Mouse (Mus musculus) midbrain, embryonic 12.5 days (tissue): ENCODE data around the gene Npm3. TPM values are rescaled to one million over a fixed set of nuclear protein-coding genes. Genes with fewer than 3 reads are reported as not detected.

ENCODE experiments used
- ATAC-seq: fragments of 200-750 bp; cut with Nextera tagmentation; 2 replicates; pipeline ENCODE4 v1.8.0; 2017; ENCODE audit warnings: low read depth, moderate TSS enrichment, moderate library complexity; ENCODE audit not compliant: low FRiP score
- H3K27ac ChIP-seq: fragments of 300-500 bp; sonication (generic); replicated peaks from 2 replicates; pipeline ENCODE4 v1.5.1; 2016; ENCODE audit warnings: mild to moderate bottlenecking
- H3K27me3 ChIP-seq: fragments of 300-500 bp; sonication (generic); 2 replicates; pipeline ENCODE4 v1.6.1; 2016; ENCODE audit warnings: mild to moderate bottlenecking
- H3K36me3 ChIP-seq: fragments of 300-500 bp; sonication (generic); 2 replicates; pipeline ENCODE4 v1.6.1; 2016
- H3K4me1 ChIP-seq: fragments of 300-500 bp; sonication (generic); 2 replicates; pipeline ENCODE4 v1.6.1; 2016
- H3K4me2 ChIP-seq: fragments of 300-500 bp; sonication (generic); replicated peaks from 2 replicates; pipeline ENCODE4 v1.6.1; 2016; ENCODE audit warnings: mild to moderate bottlenecking, moderate library complexity
- H3K4me3 ChIP-seq: fragments of 300-500 bp; sonication (generic); 2 replicates; pipeline ENCODE4 v1.5.1; 2016; ENCODE audit warnings: mild to moderate bottlenecking
- H3K9ac ChIP-seq: fragments of 300-500 bp; sonication (generic); replicated peaks from 2 replicates; pipeline ENCODE4 v1.6.1; 2016; ENCODE audit warnings: mild to moderate bottlenecking, moderate library complexity
- H3K9me3 ChIP-seq: fragments of 300-500 bp; sonication (generic); 2 replicates; pipeline ENCODE4 v1.6.1; 2016; ENCODE audit warnings: mild to moderate bottlenecking
- WGBS: fragments of 180-500 bp; shearing (Covaris S2); methylation state at CpG from one replicate; pipeline ENCODE4 v1.1.7; 2016; 5-methylcytosine and 5-hydroxymethylcytosine counted together
- polyA plus RNA-seq: library from polyadenylated mRNA; unstranded; fragments of >200 nt; fragmentation: Nextera tagmentation; extraction: Ambion mirVana; gene quantifications from 2 replicates; pipeline ENCODE4 v1.2.1, GENCODE M21; 2016

Gene Npm3
- 7.7 and 8.4 TPM in 2 replicates for polyA plus RNA-seq

- Histone ChIP-seq H3K27me3 (peaks cover 40% of the 10 kb centered on the region), H3K9me3 (no peaks in the 10 kb centered on the region), H3K4me3 (peak within 1 kb of the TSS; percentile 94), H3K9ac (peak within 1 kb of the TSS; percentile 86), H3K4me2 (peak within 1 kb of the TSS; percentile 99), H3K4me1 (peaks cover 30% of the 10 kb centered on the region), H3K36me3 (peaks cover 29% of the 10 kb centered on the region), H3K27ac (no peak within 1 kb of the TSS)
- peak; percentile 80 for ATAC-seq
- under 1% methylated on average over 40 of the region's 60 CpGs for WGBS
These were observed at the start of gene Npm3 for GRCm38 (mm10) chr19:45749243-45750043. Npm3 (minus strand) TSS chr19:45749591.

DNA sequence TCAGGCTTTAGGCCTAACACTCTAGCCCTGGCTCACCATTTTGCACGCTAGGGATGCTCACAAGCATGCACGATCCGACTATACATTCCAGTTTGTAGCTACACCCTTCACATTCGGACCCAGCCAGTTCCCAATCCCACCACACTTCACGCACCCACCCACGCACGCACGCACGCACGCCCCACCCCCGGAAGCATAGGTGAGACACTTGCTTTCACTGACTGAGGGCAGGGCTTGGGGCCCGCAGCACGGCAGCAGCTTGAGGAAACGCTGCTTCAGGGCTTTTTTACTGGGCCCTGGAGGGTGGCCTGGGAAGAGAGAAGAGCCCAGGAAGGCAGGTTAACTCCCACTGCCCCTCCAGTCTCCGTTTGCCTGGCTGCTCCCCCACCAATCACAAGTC lies 47.5 kb upstream of the Npm3 start:
- H3K27ac ChIP-seq: no peak overlapping the region
- H3K4me1 ChIP-seq: peaks cover 11% of the 10 kb centered on the region
- no peaks in the 10 kb centered on the region for H3K36me3 ChIP-seq
- WGBS: 77% methylated on average over 15 of the region's 15 CpGs
- ATAC-seq: no peak
- H3K4me3 ChIP-seq: no peak overlapping the region
- no peak overlapping the region for H3K4me2 ChIP-seq
- no peaks in the 10 kb centered on the region for H3K9me3 ChIP-seq
- H3K27me3 ChIP-seq: peaks cover 6% of the 10 kb centered on the region; the same call in 1 of the 2 replicates
- H3K9ac ChIP-seq: no peak overlapping the region

- Histone ChIP-seq H3K9me3 (no peaks in the 10 kb centered on the region), H3K27me3 (peaks cover 6% of the 10 kb centered on the region; the same call in 1 of the 2 replicates), H3K4me3 (peak overlapping the region; percentile 23), H3K4me1 (peaks cover 11% of the 10 kb centered on the region), H3K36me3 (no peaks in the 10 kb centered on the region), H3K9ac (no peak overlapping the region), H3K27ac (no peak overlapping the region), H3K4me2 (peak overlapping the region; percentile 48)
- WGBS: 9% methylated on average over 15 of the region's 15 CpGs
- ATAC-seq: no peak
These were observed 46.7 kb upstream of the Npm3 start for GRCm38 (mm10) chr19:45796061-45796556.

- Histone ChIP-seq H3K9ac (no peak overlapping the region), H3K27ac (no peak overlapping the region), H3K9me3 (no peaks in the 10 kb centered on the region), H3K4me2 (peak overlapping the region; percentile 48), H3K27me3 (peaks cover 6% of the 10 kb centered on the region; the same call in 1 of the 2 replicates), H3K4me3 (no peak overlapping the region), H3K4me1 (peaks cover 11% of the 10 kb centered on the region), H3K36me3 (no peaks in the 10 kb centered on the region)
- WGBS: 31% methylated on average over 15 of the region's 15 CpGs
- no peak for ATAC-seq
These were observed 46.1 kb upstream of the Npm3 start for GRCm38 (mm10) chr19:45795406-45795944.

DNA sequence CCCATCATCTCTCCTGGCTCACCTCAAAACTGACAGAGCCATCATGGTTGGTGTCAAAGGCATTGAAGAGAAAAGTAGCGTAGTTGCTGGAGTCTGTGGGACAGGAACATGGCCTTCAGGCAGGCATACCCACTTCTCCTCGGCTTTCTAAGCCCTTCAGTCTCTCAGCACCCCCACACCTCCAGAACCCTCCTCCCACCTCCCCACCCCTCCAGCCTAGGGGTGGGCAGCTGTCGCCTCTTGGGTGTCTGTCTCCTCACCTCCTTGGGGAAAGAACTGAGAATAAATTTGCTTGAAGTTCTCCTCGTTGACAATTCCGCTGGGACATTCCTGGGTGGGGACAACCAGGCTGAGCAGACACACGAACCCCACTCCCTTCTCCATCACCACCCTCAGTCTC lies 45.3 kb upstream of the Npm3 start:
- WGBS: 84% methylated on average over 6 of the region's 6 CpGs
- no peaks in the 10 kb centered on the region for H3K36me3 ChIP-seq
- peaks cover 6% of the 10 kb centered on the region; the same call in 1 of the 2 replicates for H3K27me3 ChIP-seq
- H3K9ac ChIP-seq: no peak overlapping the region
- ATAC-seq: no peak
- no peak overlapping the region for H3K4me2 ChIP-seq
- H3K4me1 ChIP-seq: peaks cover 11% of the 10 kb centered on the region
- H3K27ac ChIP-seq: no peak overlapping the region
- no peaks in the 10 kb centered on the region for H3K9me3 ChIP-seq
- no peak overlapping the region for H3K4me3 ChIP-seq

- no peak overlapping the region for H3K27ac ChIP-seq
- peaks cover 6% of the 10 kb centered on the region; the same call in 1 of the 2 replicates for H3K27me3 ChIP-seq
- H3K4me1 ChIP-seq: peaks cover 11% of the 10 kb centered on the region
- H3K9me3 ChIP-seq: no peaks in the 10 kb centered on the region
- 88% methylated on average over 6 of the region's 6 CpGs for WGBS
- no peak overlapping the region for H3K4me2 ChIP-seq
- no peak for ATAC-seq
- no peak overlapping the region for H3K9ac ChIP-seq
- no peak overlapping the region for H3K4me3 ChIP-seq
- H3K36me3 ChIP-seq: no peaks in the 10 kb centered on the region
These were observed 43.0 kb upstream of the Npm3 start for GRCm38 (mm10) chr19:45792404-45792803.

DNA sequence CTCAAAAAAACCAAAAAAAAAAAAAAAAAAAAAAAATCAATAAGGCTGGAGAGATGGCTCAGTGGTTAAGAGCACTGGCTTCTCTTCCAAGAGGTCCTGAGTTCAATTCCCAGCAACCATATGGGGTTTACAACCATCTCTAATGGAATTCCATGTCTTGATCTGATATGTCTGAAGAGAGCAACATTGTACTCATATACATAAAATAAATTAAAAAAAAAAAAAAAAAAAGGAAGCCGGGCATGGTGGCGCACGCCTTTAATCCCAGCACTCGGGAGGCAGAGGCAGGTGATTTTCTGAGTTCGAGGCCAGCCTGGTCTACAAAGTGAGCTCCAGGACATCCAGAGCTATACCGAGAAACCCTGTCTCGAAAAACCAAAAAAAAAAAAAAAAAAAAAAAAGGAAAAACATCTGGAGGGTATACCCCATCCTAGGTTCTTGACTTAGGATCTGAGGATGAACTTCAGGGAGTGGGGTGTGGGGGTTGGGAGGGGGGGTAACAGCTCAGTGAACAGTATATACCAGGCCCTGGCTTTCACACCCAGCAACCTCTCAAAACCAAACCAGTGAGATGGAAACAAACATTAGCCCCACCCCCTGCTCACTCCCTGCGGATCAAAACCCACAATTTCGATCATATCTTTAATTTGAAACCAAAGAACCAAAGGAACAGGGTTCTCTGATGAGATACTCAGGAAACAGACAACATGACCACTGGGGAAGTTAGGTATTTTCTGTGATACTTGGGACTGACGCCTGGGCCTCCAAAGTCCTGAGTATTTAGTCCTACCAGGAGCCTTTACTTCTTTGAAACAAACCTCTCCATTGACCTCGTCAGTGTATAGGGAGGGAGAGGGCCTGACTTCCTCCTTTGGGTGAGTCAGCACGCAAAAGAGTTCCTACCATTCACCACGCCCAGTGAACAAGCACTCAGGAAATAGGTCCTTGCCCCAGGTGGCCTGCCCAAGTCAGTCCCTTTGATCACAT lies 40.8 kb upstream of the Npm3 start:
- no peak overlapping the region for H3K4me3 ChIP-seq
- no peak overlapping the region for H3K9ac ChIP-seq
- H3K9me3 ChIP-seq: no peaks in the 10 kb centered on the region
- H3K36me3 ChIP-seq: no peaks in the 10 kb centered on the region
- no peak for ATAC-seq
- WGBS: 78% methylated on average over 13 of the region's 13 CpGs
- no peak overlapping the region for H3K4me2 ChIP-seq
- peaks cover 4% of the 10 kb centered on the region; the same call in 1 of the 2 replicates for H3K4me1 ChIP-seq
- H3K27ac ChIP-seq: no peak overlapping the region
- peaks cover 6% of the 10 kb centered on the region; the same call in 1 of the 2 replicates for H3K27me3 ChIP-seq

DNA sequence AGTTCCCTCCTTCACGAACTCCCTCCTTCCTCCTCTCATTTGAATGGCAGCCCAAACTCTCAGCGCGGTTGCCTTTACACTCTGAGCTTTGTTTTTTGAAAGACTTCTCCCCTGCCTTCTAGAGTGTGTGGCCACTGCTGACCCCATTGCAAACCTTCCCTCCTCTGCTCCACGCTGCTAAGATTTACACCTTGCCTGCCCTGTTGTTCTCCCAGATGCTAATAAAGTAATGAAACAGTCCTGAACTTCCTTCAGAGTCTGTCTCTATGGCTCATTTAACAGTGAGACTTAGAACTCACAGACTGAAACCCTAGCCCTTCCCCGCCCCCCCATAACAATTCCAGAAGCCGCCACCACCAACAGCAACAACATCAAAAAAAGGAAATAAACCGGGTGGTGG lies 40.0 kb upstream of the Npm3 start:
- H3K4me1 ChIP-seq: peaks cover 4% of the 10 kb centered on the region; the same call in 1 of the 2 replicates
- no peak overlapping the region for H3K9ac ChIP-seq
- WGBS: 80% methylated on average over 7 of the region's 7 CpGs
- no peak overlapping the region for H3K4me2 ChIP-seq
- H3K27me3 ChIP-seq: peaks cover 6% of the 10 kb centered on the region; the same call in 1 of the 2 replicates
- no peak for ATAC-seq
- no peak overlapping the region for H3K4me3 ChIP-seq
- no peaks in the 10 kb centered on the region for H3K9me3 ChIP-seq
- no peaks in the 10 kb centered on the region for H3K36me3 ChIP-seq
- no peak overlapping the region for H3K27ac ChIP-seq

GRCm38 (mm10) chr19:45788337-45788736 lies 38.9 kb upstream of the Npm3 start:
- H3K4me2 ChIP-seq: no peak overlapping the region
- H3K27me3 ChIP-seq: no peaks in the 10 kb centered on the region
- ATAC-seq: no peak
- no peaks in the 10 kb centered on the region for H3K9me3 ChIP-seq
- H3K36me3 ChIP-seq: no peaks in the 10 kb centered on the region
- no peak overlapping the region for H3K9ac ChIP-seq
- no peak overlapping the region for H3K27ac ChIP-seq
- peaks cover 9% of the 10 kb centered on the region for H3K4me1 ChIP-seq
- no peak overlapping the region for H3K4me3 ChIP-seq
- WGBS: 93% methylated on average over 4 of the region's 4 CpGs

- Histone ChIP-seq H3K4me2 (no peak overlapping the region), H3K9me3 (no peaks in the 10 kb centered on the region), H3K4me3 (no peak overlapping the region), H3K27ac (no peak overlapping the region), H3K9ac (no peak overlapping the region), H3K36me3 (no peaks in the 10 kb centered on the region), H3K4me1 (peaks cover 5% of the 10 kb centered on the region; the same call in 1 of the 2 replicates), H3K27me3 (no peaks in the 10 kb centered on the region)
- WGBS: 78% methylated on average over 3 of the region's 3 CpGs
- no peak for ATAC-seq
These were observed 38.1 kb upstream of the Npm3 start for GRCm38 (mm10) chr19:45787450-45787849.

GRCm38 (mm10) chr19:45785470-45785869 lies 36.1 kb upstream of the Npm3 start:
- peaks cover 21% of the 10 kb centered on the region for H3K4me1 ChIP-seq
- WGBS: 57% methylated on average over 3 of the region's 3 CpGs
- no peak for ATAC-seq
- H3K27me3 ChIP-seq: no peaks in the 10 kb centered on the region
- H3K27ac ChIP-seq: no peak overlapping the region
- H3K4me3 ChIP-seq: no peak overlapping the region
- H3K9ac ChIP-seq: no peak overlapping the region
- H3K36me3 ChIP-seq: 0 out of 2 replicates have a peak, but pooled peaks cover 1% of the 10 kb centered on the region
- no peak overlapping the region for H3K4me2 ChIP-seq
- no peaks in the 10 kb centered on the region for H3K9me3 ChIP-seq
